Mouse (Mus musculus): ENCODE data around the gene Fam160b1.

DNA sequence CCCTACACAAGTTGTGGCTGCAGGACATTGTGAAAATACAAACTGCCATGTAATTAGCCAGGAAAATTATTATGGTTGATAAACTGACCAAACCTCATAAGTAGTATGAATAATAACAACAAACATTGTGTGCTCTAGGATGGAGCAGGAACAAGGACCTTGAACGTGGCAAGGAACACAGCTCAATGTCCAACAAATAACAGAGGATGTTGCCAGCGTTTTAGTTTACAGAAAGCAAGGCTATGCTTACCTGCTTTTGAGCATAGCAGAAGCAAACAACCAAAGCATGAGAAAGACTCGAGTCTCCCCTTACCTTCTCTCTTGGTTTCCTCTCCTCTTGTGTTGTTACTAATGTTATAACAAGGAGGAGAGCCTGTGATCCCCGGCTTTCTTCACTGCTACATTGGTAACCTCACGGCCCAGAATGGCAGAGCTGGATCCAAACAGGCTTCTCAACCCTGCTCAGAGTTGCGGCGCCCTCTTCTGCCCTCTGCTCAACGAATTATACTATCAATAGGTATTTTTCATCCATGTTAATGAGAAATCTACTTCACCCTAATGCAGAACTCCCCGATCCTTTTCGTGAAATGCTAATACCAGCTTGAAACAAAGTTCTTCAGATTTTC, 666 bp upstream of the Fam160b1 start:
- no peak for TF ChIP-seq ZC3H11A (IDR thresholded peaks at IDR 0.05; ENCODE audit: borderline replicate concordance, low read depth, low read length)
- no peak for TF ChIP-seq HCFC1 (IDR thresholded peaks at IDR 0.05; ENCODE audit: borderline replicate concordance, insufficient read depth, low read length)
- TF ChIP-seq ZNF384 (IDR thresholded peaks at IDR 0.05; ENCODE audit: low read depth, low read length): no peak
- no peak for TF ChIP-seq MAFK (IDR thresholded peaks at IDR 0.05; ENCODE audit: insufficient read depth, low read depth, low read length)
- no peak for TF ChIP-seq CHD2 (IDR thresholded peaks at IDR 0.05; ENCODE audit: low read depth, low read length)

Data from ES-E14 (cell line).